Mouse (Mus musculus) gastrocnemius, postnatal 10 days (tissue): ENCODE measurements at regions not wholly inside any gene's neighbourhood (a gene's known extent, or its start where the extent isn't known, plus 50 kb on each side); places are given as distances from the start of the nearest gene placed in this dataset.

ENCODE experiments used
- DNase-seq: peaks from one replicate; pipeline ENCODE4 v3.0.0; 2021; ENCODE audit warnings: mixed read lengths

DNA sequence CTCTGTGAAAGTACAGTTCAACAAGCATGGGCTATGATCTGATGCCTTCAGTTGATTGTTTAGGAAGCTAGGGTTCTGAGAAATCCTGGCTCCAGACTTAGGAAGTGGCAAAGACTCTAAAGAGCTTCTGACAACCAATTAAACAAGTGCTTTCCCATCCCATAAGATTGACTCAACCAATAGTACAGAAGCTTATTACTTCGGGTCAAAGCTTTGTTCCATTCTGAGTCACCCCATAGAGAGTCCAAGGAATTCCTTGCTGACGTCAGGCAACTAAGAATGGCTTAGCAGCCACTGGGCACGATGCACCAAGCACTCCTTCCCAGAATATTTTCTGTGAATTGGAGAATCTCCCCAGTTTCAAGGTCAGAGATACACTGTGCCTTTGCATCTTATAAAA lies 59.0 kb upstream of the Ntm start:
- no peak for DNase-seq

DNA sequence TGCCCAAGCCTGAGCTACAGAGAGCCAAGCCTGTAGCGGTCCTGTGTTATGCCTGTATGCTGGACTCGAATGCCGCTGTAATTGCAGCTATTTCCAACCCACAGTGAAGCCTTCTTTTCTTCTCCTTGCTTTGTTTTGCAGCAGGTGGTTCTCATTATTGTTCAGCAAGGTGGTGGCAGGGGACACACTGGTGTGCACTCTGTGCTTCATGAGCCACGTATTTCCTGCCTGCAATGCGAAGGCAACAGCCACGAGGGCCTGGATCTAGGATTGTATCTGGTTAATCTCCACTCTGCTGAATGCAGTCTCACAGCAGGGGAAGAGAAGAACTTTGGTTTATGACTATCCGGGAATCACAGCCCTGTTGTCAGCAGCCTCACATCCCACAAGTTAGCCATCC lies 62.3 kb upstream of the Ntm start:
- DNase-seq, result no peak

DNA sequence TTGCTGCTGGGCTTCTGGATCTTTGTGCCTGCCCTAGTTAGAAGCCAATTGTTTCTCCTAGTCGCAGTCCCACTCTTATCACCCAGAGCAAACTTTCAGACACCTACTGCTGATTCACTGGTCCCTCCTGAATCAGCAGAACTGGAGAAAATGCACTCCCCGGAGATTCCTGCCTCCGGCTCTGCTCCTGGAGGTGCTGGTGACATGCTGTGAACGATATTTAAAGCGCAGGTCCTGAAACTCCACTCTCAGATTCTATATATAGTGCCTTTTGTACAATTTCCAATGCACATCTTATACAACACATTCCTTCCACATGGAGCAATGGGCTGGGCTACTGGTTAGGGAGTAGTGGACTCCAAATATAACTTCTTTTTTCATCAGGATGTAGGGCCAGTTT lies 64.0 kb upstream of the Ntm start:
- DNase-seq, result no peak

DNA sequence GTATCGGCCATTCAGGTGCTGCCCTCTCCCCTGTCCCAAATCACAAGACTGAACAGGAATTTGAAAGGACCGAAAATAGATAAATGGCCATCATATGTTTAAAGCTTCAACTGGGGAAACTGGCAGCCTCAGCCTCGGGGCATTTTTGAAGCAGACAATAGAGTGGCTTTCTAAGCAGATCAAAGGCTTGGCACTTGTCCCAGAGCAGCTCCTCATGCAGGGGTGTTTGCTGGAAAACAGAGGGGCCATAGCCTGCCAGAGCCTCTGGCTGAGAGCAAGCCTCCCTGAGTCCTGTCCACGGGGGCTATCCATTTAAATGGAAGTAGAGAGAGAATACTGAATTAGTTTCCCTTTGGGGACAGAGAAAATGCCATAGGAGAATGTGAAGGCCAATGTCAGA lies 77.5 kb upstream of the Ntm start:
- no peak for DNase-seq

DNA sequence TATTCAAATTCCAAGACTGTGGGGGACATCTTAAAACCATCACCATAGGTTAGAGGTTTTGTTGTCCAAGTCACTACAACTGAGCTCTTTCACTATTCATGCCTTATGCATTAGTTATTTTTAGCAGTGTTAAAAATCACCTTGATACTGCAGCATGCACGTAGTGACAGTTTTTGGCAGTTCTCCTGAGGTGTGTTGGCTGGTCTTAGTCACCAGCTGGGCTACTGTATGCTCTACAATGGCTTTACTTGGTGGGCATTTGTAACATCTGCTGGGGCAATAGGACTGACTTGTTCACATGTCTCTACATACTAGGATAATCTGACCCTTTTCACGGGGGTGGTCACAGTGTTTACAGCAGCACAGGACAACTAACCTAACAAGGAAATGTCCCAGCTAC lies 101.6 kb upstream of the Ntm start:
- no peak for DNase-seq

DNA sequence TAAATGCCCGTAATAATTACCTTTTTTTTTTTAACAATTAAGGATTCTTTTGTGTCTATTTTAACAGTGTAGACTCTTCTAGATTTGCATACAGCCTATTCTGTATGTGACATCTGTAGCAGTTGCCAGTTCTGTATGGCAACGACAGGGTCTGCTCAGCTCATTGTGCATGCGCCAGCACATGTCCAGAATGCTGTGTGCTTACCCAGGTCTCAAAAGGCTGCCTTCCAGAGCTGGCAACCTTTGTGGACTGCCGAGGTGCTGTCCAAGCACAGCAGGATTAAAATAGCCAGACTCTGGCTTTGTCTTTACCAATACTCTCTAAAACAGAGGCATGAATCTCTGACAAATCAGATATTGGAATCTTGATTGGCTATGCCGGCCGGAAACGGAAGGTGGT lies 105.0 kb upstream of the Ntm start:
- no peak for DNase-seq

DNA sequence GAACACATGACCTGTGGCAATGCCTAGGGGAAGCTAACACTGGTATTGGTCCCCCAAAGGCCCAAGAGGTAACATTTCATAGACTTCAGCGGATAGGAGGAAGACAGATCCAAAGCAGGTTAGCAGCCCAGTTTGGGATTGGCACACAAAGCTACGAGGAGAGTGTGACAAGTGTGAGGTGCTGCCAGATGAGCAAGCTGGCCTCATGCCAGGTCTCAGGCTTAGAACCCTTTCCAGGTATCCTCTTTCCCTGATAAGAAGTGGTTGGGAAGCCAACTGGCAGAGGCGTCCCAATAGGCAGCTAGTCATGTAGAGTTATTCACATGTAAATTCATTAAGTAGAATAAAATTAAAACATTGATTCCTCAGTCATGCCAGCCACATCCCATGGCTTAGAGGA lies 112.3 kb upstream of the Ntm start:
- DNase-seq, result no peak

DNA sequence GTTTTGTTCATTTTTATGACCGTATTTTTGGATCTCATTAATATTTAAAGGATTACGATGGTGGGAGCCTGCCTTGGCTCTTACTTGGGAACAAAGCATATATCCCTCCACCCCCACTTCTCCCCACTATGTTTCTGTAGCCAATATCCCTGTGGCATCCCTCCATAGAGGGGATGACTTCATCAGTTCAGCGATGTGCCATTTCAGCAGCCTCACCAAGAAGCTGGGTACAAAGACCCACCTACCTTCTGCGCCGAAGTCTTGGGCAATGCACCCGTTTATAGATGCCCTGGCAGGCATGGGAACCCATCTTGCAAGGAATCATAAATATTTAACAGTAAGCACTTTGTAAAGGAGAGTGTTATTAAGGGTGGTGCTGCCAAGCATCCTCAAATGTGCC lies 113.1 kb upstream of the Ntm start:
- DNase-seq, result no peak

DNA sequence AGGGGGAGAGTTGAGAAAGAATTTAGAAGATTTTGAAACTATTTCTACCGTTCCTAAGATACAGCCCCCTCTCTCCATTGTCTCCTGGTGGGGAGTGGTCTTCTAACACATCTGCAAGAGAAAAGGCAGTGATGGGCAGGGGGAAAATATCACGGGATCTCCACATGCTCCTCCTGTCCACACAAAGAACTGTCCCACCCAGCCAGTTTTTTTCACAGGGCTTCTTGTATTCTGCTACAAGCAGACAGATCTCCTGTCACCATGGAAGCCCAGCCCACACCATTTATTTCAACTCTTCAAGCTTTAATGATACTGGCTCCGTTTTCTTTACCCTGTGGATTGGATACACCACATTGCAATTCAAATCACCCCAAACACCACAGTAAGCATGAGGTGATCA lies 113.5 kb upstream of the Ntm start:
- DNase-seq, result no peak

DNA sequence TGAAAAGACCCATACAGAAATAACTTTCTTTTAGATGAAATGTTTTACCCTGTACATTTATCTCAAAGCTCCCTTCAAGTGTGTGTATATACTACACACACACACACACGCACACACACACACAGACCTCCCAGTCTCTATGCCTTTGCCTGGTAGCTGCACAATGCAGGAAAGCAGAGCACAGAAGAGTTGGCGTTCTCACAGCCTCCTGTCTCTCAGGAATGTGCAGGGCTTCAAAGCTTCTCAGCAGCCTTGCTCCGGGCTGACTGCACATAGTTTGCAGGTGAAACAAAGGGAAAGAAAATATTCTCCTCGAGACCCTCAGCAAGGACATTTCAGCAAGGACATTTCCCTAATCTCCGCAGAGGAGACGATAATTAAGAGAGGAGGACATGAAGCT lies 139.0 kb upstream of the Ntm start:
- DNase-seq, result no peak

DNA sequence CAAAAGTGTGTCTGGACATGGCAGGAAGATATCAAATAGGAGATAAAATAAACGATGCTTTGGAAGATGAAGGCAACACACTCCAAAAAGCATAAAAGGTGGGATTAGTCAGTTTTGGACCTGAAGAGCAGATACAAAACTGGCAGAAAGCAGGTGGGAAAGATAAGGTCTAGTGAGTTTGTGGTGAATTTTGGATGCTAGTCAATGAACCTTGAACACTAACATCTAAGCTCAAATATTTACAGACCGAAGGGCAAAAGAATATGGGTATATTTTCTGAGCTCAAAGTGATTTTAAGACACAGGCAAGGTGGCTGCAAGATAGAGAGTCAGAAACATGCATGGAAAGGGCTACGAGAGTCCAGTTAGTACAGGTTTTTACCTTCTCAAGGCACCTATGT lies 159.4 kb upstream of the Ntm start:
- no peak for DNase-seq

DNA sequence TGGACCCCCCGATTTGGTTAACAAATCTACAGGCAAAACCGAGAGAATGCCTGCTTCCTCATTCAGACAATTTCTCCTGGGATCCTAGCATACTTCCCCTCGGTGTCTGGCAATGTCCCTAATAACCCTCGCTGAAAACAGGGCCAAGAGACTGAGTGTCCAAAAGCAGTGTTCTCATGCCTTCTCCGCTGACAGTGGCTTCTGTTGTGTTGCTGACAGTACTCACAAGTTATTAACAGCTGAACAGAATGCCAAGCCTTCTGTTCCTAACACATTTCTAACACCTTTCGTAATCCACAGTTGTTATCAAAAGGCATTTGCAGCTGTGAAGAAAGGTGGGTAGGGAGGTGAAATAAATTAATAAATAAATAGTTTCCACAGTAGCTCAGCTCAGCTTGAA lies 166.2 kb upstream of the Ntm start:
- no peak for DNase-seq

DNA sequence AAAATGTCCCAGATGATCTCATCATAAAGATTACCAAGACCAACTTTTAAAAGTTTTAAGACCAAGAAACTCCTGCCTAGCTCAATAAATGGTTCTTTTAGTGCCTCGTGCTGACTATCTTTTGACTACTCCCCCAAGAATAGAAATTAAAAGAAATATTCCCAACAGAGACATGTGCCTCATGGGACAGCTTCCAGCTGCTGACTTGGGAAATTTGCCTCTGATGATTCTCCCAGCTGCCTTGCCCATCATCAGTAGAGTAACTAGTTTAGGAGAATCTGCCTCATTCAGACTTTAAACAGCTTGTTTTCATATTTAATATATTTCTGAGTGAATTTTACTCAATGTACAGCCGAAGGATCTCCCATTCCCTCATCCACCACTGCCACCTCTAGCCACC lies 168.7 kb upstream of the Ntm start:
- no peak for DNase-seq

DNA sequence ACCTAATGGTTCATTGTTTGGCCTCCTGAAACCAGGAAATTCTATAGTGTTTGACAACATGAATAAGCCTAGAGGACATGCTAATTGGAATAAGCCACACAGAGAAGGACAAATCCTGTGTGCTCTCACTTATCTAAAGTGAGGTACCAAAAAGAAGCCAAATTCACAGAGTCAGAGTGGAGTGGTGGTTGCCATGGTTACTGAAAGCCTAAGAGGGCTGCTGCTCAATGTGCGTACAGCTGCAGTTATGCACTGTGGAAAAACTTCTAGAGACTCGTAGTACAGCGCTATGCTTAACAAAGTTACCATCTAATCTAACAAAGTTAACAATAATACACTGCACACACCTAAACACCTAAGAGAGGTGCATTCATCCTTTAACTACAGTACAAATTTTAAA lies 171.4 kb upstream of the Ntm start:
- DNase-seq, result no peak

DNA sequence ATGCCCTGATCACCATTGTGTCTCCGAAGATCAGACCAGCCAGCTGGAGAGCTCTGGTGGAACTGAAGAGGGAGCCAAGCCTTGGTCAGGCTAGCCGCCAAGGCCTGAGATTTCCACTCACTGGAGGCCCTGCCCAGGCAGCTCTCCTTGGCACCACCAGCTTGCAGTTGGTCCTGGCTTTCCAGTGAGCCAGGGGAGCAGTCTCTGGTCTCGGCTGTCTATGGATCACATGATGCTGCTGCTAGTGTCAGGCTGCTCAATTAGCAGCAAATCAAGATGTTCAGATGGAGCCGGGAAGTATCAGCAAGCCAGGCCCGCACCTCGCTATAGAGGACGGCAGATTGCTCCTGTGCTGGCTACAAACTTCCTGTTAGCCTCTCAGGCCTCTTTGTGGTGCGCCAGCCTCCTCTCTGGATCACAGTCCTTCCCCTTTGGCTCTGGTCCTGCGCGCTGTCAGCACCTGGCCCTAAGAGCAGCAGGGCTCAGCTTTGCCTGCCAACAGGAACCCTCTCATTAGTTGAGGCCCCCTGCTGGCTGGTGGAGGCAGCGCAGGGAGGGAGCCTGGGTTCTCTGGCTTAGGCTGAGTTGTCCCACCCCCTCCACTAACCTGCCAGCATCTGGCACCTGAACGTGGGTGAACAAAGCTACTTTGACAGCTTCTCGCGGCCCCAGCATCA lies 174.8 kb upstream of the Ntm start:
- peak; percentile 88 for DNase-seq

DNA sequence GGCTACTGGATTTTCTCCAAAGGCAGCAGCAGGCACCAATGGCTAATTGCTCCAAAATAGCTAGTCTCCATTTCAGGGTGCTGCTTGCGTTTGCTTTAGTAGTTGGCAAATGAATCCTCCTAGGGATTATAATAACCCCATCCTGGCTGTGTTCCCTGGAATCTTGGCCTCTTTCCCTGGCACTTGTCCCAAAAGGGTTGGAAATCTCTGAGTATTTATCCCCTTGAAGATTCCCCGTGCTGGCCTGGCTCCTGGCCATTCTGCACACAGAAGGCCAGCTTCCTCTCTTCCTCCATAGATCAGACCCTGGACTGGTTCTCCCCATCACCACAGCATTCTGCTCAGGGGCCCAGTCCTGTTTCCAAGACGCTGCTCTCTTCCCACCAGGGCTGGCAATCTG lies 177.2 kb upstream of the Ntm start:
- peak; percentile 68 for DNase-seq

DNA sequence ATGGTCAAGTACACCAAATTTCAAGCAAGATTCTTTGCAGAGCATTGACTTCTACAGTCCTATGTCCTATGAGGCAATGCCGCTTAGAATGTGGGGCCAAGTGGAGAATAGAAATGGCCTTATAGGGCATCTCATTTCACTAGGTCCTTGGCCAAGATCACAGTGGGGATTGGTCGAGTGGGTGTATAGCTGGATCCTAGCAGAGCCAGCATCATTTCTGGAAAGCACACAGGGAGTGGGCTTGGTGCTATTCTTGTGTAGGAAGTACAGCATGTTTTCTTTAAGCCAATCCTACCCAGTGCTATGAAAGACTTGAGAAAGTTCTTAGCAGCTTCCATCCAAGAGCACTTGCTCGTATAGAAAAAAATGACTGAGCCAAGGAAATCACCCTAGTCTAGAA lies 178.2 kb upstream of the Ntm start:
- no peak for DNase-seq

DNA sequence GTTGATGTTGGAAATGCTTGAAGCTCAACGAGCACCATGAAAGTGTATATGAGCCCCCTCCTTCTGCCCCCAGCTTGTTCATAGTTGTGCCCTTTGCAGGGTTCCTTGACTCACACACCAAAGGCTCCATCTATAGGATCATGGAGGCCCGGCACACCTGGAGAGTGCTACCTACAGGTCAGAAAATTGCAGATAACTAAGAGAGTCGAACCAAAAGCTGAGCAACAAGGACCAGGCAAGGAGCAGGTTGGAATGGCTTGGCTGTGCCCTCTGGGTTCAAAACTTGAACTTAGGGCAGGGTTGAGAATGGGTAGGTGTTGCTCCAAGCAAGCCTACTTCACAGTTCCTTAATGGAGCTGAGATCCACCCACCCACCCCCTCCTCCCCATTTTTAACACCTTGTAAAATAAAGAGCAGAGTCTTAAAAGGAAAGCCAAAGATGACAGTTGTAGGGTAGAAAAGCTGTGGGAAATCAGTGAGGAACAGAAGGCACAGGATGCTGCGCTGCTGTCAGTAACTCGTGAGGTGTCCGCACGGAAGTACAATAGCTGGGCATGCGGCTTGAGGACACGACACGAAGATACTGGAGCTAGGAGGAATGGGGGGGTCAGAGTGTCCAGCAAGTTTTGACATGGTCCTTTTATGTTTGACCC lies 180.0 kb upstream of the Ntm start:
- DNase-seq, result no peak

DNA sequence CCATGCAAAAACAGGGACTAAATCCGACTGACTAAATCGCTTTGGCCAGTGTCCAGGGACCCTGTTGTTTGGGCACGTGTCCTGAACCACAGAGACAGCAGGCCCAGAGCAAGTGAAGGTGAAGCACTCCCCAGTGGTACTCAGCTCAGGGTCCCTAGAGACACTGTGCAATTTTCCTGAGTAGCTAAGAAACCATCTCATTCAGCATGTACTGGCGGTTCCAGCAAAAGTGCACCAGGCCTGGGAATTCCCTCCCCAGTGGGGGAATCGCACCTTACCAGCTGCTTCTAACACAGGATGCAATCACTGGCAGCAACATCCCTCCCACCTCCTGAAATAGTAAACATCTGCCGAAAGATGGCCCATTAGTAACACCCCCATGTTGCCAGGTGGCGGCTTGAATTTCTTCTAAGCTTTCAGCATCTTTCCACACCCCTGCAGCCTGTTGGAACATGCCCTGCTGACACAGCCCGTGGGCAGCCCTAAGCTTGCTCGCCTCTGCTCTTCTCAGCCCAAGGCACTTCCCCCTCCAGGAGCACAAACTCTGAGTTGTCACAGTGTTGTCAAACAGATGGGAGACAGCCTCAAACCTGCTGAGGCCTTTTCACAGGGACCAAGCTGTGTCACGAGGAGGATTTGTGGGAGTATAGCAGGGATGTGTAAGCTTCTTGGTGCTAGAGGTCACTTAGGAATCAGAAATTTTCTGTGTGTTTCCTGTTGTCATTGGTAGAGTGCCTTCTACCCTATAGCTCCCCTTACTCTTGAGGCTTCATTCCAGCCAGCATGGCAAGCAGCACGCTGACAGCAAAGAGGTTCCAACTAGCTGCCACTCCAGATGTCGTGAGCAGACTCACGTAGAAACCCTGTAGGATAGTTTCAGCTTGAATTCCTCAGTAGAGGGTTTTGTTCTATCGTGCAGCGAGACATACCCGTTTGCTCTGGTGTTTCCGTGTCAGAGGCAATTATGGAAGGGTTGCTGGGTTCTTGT lies 186.8 kb upstream of the Ntm start:
- DNase-seq, result peak; percentile 4

DNA sequence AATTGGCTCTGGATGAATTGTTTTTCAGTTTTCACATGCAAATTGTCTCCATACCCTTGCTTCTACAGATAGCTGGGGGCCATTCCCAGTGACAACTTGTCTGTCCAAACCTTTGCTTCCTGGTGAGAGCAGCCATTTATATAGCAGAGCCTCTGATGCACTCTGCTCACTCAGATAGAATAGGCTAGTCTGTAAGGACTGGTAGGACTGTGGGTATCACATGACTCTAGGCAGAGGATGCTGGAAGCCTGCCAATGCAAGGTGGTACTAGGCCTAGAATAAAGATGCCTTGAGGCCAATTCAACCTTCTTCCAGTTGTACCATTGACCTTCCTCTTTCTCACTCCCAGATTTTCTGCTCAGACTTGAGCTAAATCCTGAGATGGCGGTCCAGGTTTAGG lies 188.2 kb upstream of the Ntm start:
- no peak for DNase-seq

DNA sequence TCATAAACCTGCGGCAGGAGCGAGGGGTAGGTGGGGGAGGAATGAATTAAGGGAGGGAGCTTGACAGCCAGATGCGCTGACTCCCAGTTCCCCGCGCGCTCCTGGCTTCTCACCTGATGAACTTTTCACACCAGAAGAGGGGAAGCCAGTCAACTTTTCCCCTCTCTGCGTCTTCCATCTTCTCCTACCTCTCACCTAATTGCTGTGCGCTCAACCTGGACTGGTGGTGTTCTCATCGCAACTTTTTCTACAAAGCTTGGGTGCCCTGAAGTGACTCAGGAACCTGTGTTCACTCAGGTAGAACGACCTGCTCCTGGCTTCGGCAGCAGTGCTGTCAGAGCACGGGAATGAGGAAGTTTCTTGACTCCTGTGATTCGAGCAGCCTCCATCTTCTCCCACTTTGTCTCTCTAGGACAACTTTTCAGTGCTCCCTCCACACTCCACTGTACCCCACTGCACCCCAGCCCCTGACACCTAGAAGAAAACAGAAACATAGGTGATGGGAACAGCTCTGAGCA lies 203.4 kb upstream of the Ntm start:
- no peak for DNase-seq

DNA sequence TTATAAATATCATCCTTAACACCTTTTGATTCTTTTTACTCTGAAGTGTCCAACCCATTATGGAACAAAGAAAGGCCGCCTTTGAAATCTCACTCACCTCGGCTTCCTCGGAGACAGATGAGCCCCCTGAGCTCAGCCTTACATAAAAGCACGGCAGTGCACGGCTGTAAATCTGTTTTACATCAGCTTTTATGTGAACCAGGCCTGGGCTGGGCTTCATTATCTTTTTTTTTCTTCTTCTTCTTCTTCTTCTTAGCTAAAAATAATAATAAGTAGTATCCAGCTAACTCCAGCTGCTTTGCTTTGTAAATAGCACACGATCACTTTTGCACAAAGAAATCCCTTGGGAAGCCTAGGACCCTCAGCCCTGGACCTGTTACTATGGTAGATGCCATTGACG lies 204.3 kb upstream of the Ntm start:
- no peak for DNase-seq

DNA sequence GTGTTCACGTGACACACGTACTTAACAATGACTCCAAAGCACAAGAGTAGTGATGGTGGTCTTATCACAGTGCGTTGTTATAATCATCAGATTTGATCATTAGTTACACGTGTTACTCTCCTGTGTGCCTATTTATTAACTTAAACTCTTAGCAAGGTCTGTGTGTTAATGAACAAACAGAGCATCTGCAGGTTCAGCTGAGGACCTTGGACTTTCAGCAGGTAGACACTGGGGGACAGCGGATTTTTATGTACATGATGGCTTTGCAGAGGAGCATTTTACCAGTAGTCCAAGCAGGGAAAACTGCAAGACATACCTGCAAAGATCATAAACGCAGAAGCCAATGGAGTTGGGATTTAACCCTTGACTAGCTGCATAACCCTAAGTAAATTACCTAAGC lies 211.7 kb upstream of the Ntm start:
- DNase-seq, result no peak
